Mouse (Mus musculus): ENCODE data around the gene Ryr3.

Gene Ryr3

GRCm38 (mm10) chr2:112653836-112654235 lies 563.1 kb downstream of the Ryr3 start:
- DNase-seq (ENCODE audit: low spot score) = no peak

GRCm38 (mm10) chr2:112637206-112637605 lies 579.7 kb downstream of the Ryr3 start:
- DNase-seq (ENCODE audit: low spot score) = no peak

GRCm38 (mm10) chr2:112632536-112632935 lies 584.4 kb downstream of the Ryr3 start:
- peak; percentile 14 for DNase-seq (ENCODE audit: low spot score)

- no peak for DNase-seq (ENCODE audit: low spot score)
Measured at GRCm38 (mm10) chr2:112630669-112631068, 586.2 kb downstream of the Ryr3 start.

- no peak for DNase-seq (ENCODE audit: low spot score)
Measured at GRCm38 (mm10) chr2:112625156-112625555, 591.7 kb downstream of the Ryr3 start.

- DNase-seq (ENCODE audit: low spot score) = no peak
Measured at GRCm38 (mm10) chr2:112617206-112617605, 599.7 kb downstream of the Ryr3 start.

- DNase-seq (ENCODE audit: low spot score) = no peak
Measured at GRCm38 (mm10) chr2:112614375-112614774, 602.5 kb downstream of the Ryr3 start.

- no peak for DNase-seq (ENCODE audit: low spot score)
Measured at GRCm38 (mm10) chr2:112612628-112613027, 604.3 kb downstream of the Ryr3 start.

GRCm38 (mm10) chr2:112606536-112606935 lies 610.4 kb downstream of the Ryr3 start:
- no peak for DNase-seq (ENCODE audit: low spot score)

GRCm38 (mm10) chr2:112602487-112602886 lies 614.4 kb downstream of the Ryr3 start:
- no peak for DNase-seq (ENCODE audit: low spot score)

- no peak for DNase-seq (ENCODE audit: low spot score)
Measured at GRCm38 (mm10) chr2:112600222-112600621, 616.7 kb downstream of the Ryr3 start.

- DNase-seq (ENCODE audit: low spot score) = no peak
Measured at GRCm38 (mm10) chr2:112597064-112597463, 619.8 kb downstream of the Ryr3 start.

GRCm38 (mm10) chr2:112596415-112596814 lies 620.5 kb downstream of the Ryr3 start:
- no peak for DNase-seq (ENCODE audit: low spot score)

GRCm38 (mm10) chr2:112595807-112596206 lies 621.1 kb downstream of the Ryr3 start:
- no peak for DNase-seq (ENCODE audit: low spot score)

- DNase-seq (ENCODE audit: low spot score) = no peak
Measured at GRCm38 (mm10) chr2:112593781-112594180, 623.1 kb downstream of the Ryr3 start.

- no peak for DNase-seq (ENCODE audit: low spot score)
Measured at GRCm38 (mm10) chr2:112593322-112593721, 623.6 kb downstream of the Ryr3 start.

GRCm38 (mm10) chr2:112591451-112591871 lies 625.4 kb downstream of the Ryr3 start:
- DNase-seq (ENCODE audit: low spot score) = peak; percentile 39

GRCm38 (mm10) chr2:112590985-112591384 lies 625.9 kb downstream of the Ryr3 start:
- DNase-seq (ENCODE audit: low spot score) = no peak
